Mouse (Mus musculus) cortical plate, adult 2 months (tissue): ENCODE measurements around the gene Htr5b. TPM values are rescaled to one million over a fixed set of nuclear protein-coding genes. Genes with fewer than 3 reads are reported as not detected.
A peak's percentile ranks its signal among the peaks of the same experiment; 100 is the strongest.

Experiments
- H3K27ac ChIP-seq: fragments of 200-500 bp; 2 replicates; pipeline ENCODE4 v1.5.1; 2012; ENCODE audit warnings: low read length, control low read depth, inconsistent platforms; ENCODE audit not compliant: insufficient read depth
- H3K4me1 ChIP-seq: fragments of 200-500 bp; 2 replicates; pipeline ENCODE4 v1.6.1; 2011; ENCODE audit warnings: low read length; ENCODE audit not compliant: control insufficient read depth, insufficient read depth
- H3K4me3 ChIP-seq: fragments of 200-500 bp; 2 replicates; pipeline ENCODE4 v1.5.1; 2011; ENCODE audit warnings: mild to moderate bottlenecking, low read length, control low read depth; ENCODE audit not compliant: insufficient read depth
- CTCF ChIP-seq: fragments of 200-500 bp; IDR thresholded peaks from 2 replicates; pipeline ENCODE4 v1.5.1; 2011; ENCODE audit warnings: mild to moderate bottlenecking, control low read depth, low read length; ENCODE audit not compliant: insufficient read depth; ENCODE audit errors: extremely low read depth
- POLR2A ChIP-seq: fragments of 200-500 bp; IDR thresholded peaks from 2 replicates; pipeline ENCODE4 v1.6.1; 2011; ENCODE audit warnings: mild to moderate bottlenecking, low read length, control low read depth; ENCODE audit not compliant: insufficient read depth; ENCODE audit errors: extremely low read depth
- polyA plus RNA-seq: library from polyadenylated mRNA; depleted of rRNA; stranded (reverse); fragments of >200 nt; gene quantifications from 2 replicates; pipeline ENCODE4 v1.2.3, GENCODE M21; 2012

The Htr5b gene
- polyA plus RNA-seq, 1 experiment = 1.0 TPM

DNA sequence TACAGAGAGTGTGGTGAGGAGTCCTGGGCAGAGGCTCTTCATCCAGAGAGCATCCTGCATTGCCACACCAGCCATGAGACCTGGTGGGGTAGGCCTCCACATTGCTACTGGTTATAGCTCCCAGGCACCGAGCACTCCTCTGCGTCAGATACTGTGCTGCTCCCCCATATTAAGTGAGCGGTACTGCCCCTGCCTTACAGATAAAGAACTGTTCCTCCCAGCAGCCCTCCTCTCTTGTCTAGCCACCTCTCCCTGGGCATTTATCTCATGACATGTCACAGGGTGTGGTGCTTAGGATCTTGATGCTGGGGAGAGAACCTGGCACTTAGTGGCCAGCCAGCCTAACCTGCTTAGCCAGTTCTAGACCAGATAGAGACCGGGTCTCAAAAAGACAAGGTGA is 31.2 kb downstream of the Htr5b start:
- no peak overlapping the region for H3K4me3 ChIP-seq
- H3K4me1 ChIP-seq = no peaks in the 10 kb centered on the region
- H3K27ac ChIP-seq = no peak overlapping the region
- TF ChIP-seq CTCF = no peak
- TF ChIP-seq POLR2A = no peak

GRCm38 (mm10) chr1:121490241-121490640 is 38.0 kb downstream of the Htr5b start:
- Histone ChIP-seq H3K27ac (no peak overlapping the region), H3K4me3 (no peak overlapping the region), H3K4me1 (no peaks in the 10 kb centered on the region)
- peak; percentile 61 for TF ChIP-seq CTCF
- no peak for TF ChIP-seq POLR2A

- TF ChIP-seq POLR2A = no peak
- TF ChIP-seq CTCF = no peak
- H3K4me3 ChIP-seq = no peak overlapping the region
- no peak overlapping the region for H3K27ac ChIP-seq
- no peaks in the 10 kb centered on the region for H3K4me1 ChIP-seq
These were observed 41.5 kb downstream of the Htr5b start for GRCm38 (mm10) chr1:121486803-121487202.

DNA sequence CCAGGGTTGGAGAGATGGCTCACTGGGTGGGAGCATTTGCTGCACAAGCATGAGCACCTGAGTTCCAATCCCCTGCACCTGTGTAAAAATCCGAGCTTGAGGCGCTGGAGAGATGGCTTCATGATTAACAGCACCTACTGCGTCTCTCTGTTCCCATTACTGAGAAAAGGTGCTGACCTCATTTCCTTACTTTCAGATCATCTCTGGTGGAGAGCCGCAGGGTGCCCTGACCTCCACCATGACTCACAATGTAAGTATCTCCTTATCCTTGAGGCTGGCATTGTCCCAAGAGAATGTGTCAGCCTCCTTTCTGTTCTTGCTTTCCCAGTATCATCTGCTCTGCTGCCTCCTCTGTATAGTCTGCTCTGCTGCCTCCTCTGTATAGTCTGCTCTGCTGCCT is 45.2 kb downstream of the Htr5b start:
- no peak overlapping the region for H3K4me3 ChIP-seq
- H3K27ac ChIP-seq = no peak overlapping the region
- peaks cover 5% of the 10 kb centered on the region for H3K4me1 ChIP-seq
- no peak for TF ChIP-seq CTCF
- no peak for TF ChIP-seq POLR2A

- TF ChIP-seq POLR2A (no peak), CTCF (no peak)
- Histone ChIP-seq H3K27ac (no peak overlapping the region), H3K4me1 (peaks cover 5% of the 10 kb centered on the region), H3K4me3 (no peak overlapping the region)
These were observed 48.9 kb downstream of the Htr5b start for GRCm38 (mm10) chr1:121479403-121479802.

- Histone ChIP-seq H3K4me3 (no peak overlapping the region), H3K4me1 (peaks cover 6% of the 10 kb centered on the region), H3K27ac (peak overlapping the region; percentile 70)
- no peak for TF ChIP-seq POLR2A
- no peak for TF ChIP-seq CTCF
These were observed 49.8 kb downstream of the Htr5b start for GRCm38 (mm10) chr1:121478284-121478980.

DNA sequence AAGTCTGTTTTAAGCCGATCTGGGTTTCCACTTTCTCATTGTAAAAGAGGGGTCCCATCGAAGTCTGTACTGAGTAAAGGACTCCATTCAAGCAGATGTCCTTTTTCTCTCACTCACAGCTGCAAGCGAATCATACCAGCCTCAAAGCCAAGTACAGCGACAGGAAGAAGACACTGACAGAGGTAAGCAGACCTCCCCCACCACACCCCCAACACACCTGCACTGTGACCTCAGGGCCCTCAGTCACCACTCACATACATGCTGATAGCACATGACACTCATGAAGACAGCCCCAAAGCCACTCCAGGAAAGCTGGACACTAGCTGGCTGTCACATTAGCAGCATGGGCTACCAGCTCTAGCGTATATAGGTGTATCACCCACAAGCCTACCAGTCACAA is 50.5 kb downstream of the Htr5b start:
- H3K4me3 ChIP-seq = no peak overlapping the region
- H3K4me1 ChIP-seq = peaks cover 6% of the 10 kb centered on the region
- H3K27ac ChIP-seq = no peak overlapping the region
- TF ChIP-seq CTCF (no peak), POLR2A (no peak)

DNA sequence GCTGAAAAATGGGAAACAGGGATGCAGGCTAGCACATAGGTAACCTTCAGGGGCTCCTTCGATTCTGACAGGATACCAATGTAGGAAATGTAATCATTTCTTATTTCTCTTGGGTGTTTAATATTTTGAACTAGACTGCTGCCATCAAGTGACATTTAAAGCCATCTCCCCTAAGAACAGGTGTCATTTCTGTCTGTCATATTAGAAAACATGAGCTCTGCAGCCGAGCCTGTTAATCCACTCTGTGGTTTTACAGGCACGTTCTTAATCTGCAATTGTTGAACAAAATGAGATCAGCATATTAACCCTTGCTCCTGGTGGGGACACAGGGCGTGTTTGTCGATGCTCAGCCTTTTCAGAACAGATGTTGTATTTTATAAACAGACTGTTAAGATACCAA is 56.8 kb downstream of the Htr5b start:
- TF ChIP-seq POLR2A = no peak
- TF ChIP-seq CTCF = no peak
- H3K4me1 ChIP-seq = peaks cover 1% of the 10 kb centered on the region; the same call in 1 of the 2 replicates
- H3K27ac ChIP-seq = no peak overlapping the region

GRCm38 (mm10) chr1:121468271-121468670 is 60.0 kb downstream of the Htr5b start:
- Histone ChIP-seq H3K27ac (no peak overlapping the region), H3K4me1 (no peaks in the 10 kb centered on the region), H3K4me3 (no peak overlapping the region)
- TF ChIP-seq POLR2A (no peak), CTCF (no peak)

More for the DNA sequence above, 56.8 kb downstream of the Htr5b start:
- no peak overlapping the region for H3K4me3 ChIP-seq

GRCm38 (mm10) chr1:121466276-121466675 is 62.0 kb downstream of the Htr5b start:
- Histone ChIP-seq H3K4me1 (no peaks in the 10 kb centered on the region), H3K4me3 (no peak overlapping the region), H3K27ac (no peak overlapping the region)
- TF ChIP-seq POLR2A = no peak
- TF ChIP-seq CTCF = no peak
